Mouse (Mus musculus) left cerebral cortex, postnatal 36 days (tissue): ENCODE results near the gene Hist1h2bl. TPM values are rescaled to one million over a fixed set of nuclear protein-coding genes. Genes with fewer than 3 reads are reported as not detected.

Source experiments
- DNase-seq, 2 experiments: peaks; one replicate each; pipeline ENCODE4 v3.0.0; 2021 to 2022; ENCODE audit warnings: low spot score in 2 of 2, mixed read lengths in 1 of 2
- intact Hi-C: fragments of 180-260 bp; cut with DNase I; formaldehyde crosslinking; loops from one replicate; pipeline ENCODE4 v1.15.1; 2025
- microRNA-seq: library from miRNA; unstranded; fragments of <30 nt; microRNA quantifications from one replicate; pipeline ENCODE4 v1.2.0, GENCODE M21; 2022
- total RNA-seq, 2 experiments: library from RNA; stranded (reverse); gene quantifications; 2 replicates each; pipeline ENCODE4 v1.2.3; 2021

Hist1h2bl gene
- total RNA-seq, 2 experiments from 2014 or later: 25.8 to 35.2 TPM

DNA sequence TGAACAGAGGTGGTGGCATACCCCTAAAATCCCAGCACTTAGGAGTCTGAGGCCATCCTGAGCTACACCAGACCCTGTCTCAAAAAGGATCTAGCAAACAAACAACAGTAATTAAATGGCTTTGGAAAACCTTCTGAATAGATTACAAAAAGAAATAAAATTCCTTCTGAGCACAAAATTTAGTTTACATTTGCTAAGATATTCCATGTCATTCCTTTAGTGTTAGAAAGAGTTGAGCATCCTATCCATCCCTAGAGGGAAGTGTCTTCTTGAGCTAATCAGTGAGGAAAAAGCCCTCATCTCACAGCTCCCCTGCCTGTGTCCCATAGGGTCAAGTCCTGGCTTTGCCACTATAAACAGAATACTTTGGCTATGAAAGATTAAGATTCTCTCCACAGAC, 18.1 kb downstream of the Hist1h2bl start, which contains the start of gene Olfr1359:
Olfr1359 (plus strand) TSS at position 301 of the 400 bp plus-strand sequence.
- no peak for DNase-seq
- intact Hi-C loops: no loop called here

DNA sequence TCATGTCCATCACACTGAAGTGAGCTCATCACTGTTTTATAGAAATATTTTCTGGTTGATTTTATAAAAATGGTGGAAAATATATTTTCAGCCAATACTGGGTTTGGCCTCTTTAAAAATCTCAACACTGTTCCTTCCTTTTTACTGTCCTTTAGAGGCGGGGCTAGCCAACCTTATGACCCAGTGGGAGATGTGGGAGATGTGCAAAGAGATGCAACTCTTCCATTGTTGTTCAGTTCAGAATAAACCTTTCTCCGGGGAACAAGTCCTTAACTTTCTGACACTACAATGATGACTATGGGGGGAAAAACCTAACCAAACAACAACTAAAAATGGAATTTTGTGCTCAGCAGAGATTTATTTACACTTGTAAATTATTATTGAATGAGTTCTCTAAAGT, 38.6 kb downstream of the Hist1h2bl start, which contains the start of gene Olfr1360:
Olfr1360 (minus strand) TSS at position 101 of the 400 bp plus-strand sequence.
- intact Hi-C loops: no loop called here
- DNase-seq: no peak

Small RNA genes lying within 50 kb of the gene (microRNA-seq; reads per million reads assigned to microRNA genes)
- gene Gm44357: not detected
- gene Gm44367: not detected
- gene Gm44454: not detected

Other genes starting within 250 kb of the Hist1h2bl start
- gene Nkapl, start 247.6 kb downstream of the Hist1h2bl start, total RNA-seq: 1 to 10 TPM; 1.4 to 1.7 TPM
- gene Zkscan4, start 237.2 kb downstream of the Hist1h2bl start, total RNA-seq: 1 to 10 TPM; 7.5 to 7.6 TPM
- gene Gm10065, start 236.7 kb downstream of the Hist1h2bl start, total RNA-seq: not detected
- gene AK157302, start 220.9 kb downstream of the Hist1h2bl start, total RNA-seq: 10 to 100 TPM; 20.5 to 25.5 TPM
- 10 to 100 TPM; 56.4 to 67.0 TPM for gene Gm11273, start 214.7 kb downstream of the Hist1h2bl start, total RNA-seq
- gene Zkscan8, start 185.0 kb downstream of the Hist1h2bl start, total RNA-seq: 10 to 100 TPM; 15.9 to 18.1 TPM
- not detected for gene Olfr1366, start 173.3 kb downstream of the Hist1h2bl start, total RNA-seq
- gene Olfr1535, start 156.2 kb downstream of the Hist1h2bl start, total RNA-seq: not detected
- not detected for gene Olfr1364, start 134.4 kb downstream of the Hist1h2bl start, total RNA-seq
- not detected for gene Olfr1362, start 102.1 kb downstream of the Hist1h2bl start, total RNA-seq
- not detected for gene Olfr11, start 73.6 kb downstream of the Hist1h2bl start, total RNA-seq
- gene Olfr1361, start 52.8 kb downstream of the Hist1h2bl start, total RNA-seq: not detected
- gene Olfr1360, start 38.7 kb downstream of the Hist1h2bl start, total RNA-seq: not detected
- gene Olfr1359, start 18.0 kb downstream of the Hist1h2bl start, total RNA-seq: not detected
- gene Hist1h2ai, start 279 bp upstream of the Hist1h2bl start, total RNA-seq: 10 to 100 TPM; 26.5 to 66.3 TPM
- gene Hist1h3h, start 1.5 kb upstream of the Hist1h2bl start, total RNA-seq: 10 to 100 TPM; 73.2 to 76.4 TPM
- gene Hist1h2bm, start 5.9 kb upstream of the Hist1h2bl start, total RNA-seq: 1 to 10 TPM; 4.0 to 5.5 TPM
- 10 to 100 TPM; 16.7 to 20.3 TPM for gene Hist1h4j, start 18.9 kb upstream of the Hist1h2bl start, total RNA-seq
- 100 to 1,000 TPM; 409 to 465 TPM for gene Hist1h4k, start 34.4 kb upstream of the Hist1h2bl start, total RNA-seq
- 10 to 100 TPM; 14.8 to 15.0 TPM for gene Hist1h2ak, start 37.7 kb upstream of the Hist1h2bl start, total RNA-seq
- 10 to 100 TPM in 1 of 2 experiments, 1 to 10 TPM in 1; 8.2 to 10.1 TPM for gene Hist1h2bn, start 38.0 kb upstream of the Hist1h2bl start, total RNA-seq
- gene Hist1h1b, start 64.5 kb upstream of the Hist1h2bl start, total RNA-seq: 10 to 100 TPM in 1 of 2 experiments, 1 to 10 TPM in 1; 8.2 to 10.1 TPM
- gene Hist1h3i, start 67.2 kb upstream of the Hist1h2bl start, total RNA-seq: 10 to 100 TPM; 55.4 to 73.3 TPM
- not detected for gene Hist1h2an, start 71.1 kb upstream of the Hist1h2bl start, total RNA-seq
- 1 to 10 TPM; 8.0 to 8.4 TPM for gene Hist1h2bp, start 71.3 kb upstream of the Hist1h2bl start, total RNA-seq
- gene Hist1h2bq, start 94.1 kb upstream of the Hist1h2bl start, total RNA-seq: 10 to 100 TPM; 36.0 to 39.3 TPM
- gene Hist1h2ao, start 94.3 kb upstream of the Hist1h2bl start, total RNA-seq: 10 to 100 TPM; 12.4 to 22.5 TPM
- gene Hist1h4m, start 95.6 kb upstream of the Hist1h2bl start, total RNA-seq: 100 to 1,000 TPM; 258 to 294 TPM
- gene Hist1h4n, start 116.1 kb upstream of the Hist1h2bl start, total RNA-seq: 10 to 100 TPM; 21.3 to 23.4 TPM
- gene Hist1h2ap, start 117.4 kb upstream of the Hist1h2bl start, total RNA-seq: 10 to 100 TPM; 20.2 to 20.7 TPM
- gene Hist1h2br, start 117.6 kb upstream of the Hist1h2bl start, total RNA-seq: 10 to 100 TPM; 35.5 to 38.8 TPM
- gene Zfp184, start 229.0 kb upstream of the Hist1h2bl start, total RNA-seq: 1 to 10 TPM; 3.7 to 4.2 TPM